Mouse (Mus musculus): ENCODE measurements around the gene Dmd.
"Not testable (repeated sequence)": the region's sequence is repeated elsewhere in the genome, so short reads cannot be mapped to it uniquely, and the experiment has no call there.

The Dmd gene

DNA sequence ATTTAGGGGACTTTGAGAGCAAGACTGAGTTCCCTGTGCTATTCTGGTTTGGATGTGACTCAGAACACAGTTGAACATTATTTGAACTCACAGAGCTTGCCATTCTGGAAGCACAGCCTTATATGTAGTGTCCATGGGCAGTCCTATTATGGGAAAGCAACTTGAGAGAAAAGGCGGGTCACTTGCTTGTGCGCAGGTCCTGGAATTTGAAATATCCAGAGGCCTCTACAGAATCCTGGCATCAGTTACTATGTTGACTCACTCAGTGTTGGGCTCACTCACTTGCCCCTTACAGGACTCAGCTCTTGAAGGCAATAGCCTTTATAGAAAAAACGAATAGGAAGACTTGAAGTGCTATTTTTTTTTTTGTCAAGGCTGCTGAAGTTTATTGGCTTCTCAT, at the start of gene Dmd:
Dmd (plus strand) TSS at position 241 of the 400 bp plus-strand sequence.
- no peak for DNase-seq (ENCODE audit: low read depth, low spot score)

DNA sequence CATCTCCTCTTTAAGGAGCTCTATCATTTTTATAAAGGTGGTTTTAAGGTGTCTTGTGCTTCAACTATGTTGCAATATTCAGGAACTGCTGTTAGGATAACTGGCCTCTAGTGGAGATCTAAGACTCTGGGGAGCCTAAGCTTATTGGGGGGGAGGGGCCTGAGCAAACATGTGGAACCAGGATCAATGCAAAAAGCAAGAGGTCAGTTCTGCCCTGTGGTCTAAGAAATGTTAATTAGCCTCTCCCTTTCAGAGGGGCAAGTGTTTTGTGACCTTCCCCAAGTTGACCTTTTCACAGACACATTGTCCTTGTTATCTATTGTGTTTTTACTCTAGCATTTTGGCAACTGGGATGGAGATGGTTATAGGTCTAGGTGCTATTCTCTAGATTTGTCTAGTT, 47.2 kb upstream of the Dmd start:
- DNase-seq (ENCODE audit: low read depth, low spot score) = no peak

DNA sequence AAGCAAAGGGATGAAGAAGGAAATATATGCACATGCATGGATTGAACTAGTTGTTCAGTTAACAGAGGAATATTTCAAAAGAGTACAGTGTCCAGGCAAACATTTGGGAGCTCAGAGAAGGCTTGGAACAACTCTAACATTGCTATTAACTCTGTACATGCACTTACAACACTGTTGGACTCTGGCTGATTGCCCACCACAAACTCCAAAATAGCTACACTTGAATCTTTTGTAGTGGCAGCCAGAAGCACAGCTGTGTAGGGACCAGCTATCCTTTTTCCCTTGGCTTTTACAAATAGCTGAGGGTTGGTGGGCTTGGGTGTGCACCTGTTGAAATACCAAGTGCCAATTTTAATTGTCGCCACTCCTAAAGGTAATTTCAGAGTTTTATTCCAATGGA, 39.0 kb downstream of the Dmd start:
- no peak for DNase-seq (ENCODE audit: low read depth, low spot score)

DNA sequence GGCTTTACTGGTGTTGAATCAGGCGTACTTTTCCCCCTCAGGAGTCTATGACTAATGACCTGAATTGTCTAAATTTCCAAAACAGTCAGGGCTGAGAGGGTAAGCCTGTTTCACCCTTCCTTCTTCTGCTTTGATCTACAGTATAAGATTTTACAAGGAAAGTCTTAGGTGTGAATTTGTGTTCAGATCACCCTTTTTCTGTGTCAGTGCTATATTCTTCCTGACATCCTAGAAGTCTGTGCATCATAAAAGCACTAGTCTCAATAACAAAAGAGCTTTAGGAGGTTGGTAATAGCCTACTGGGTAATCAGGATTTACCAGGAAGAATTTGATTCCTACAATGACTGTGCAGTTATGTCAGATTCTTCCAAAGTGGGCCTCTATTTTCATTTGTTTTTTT, 101.5 kb downstream of the Dmd start:
- no peak for DNase-seq (ENCODE audit: low read depth, low spot score)

DNA sequence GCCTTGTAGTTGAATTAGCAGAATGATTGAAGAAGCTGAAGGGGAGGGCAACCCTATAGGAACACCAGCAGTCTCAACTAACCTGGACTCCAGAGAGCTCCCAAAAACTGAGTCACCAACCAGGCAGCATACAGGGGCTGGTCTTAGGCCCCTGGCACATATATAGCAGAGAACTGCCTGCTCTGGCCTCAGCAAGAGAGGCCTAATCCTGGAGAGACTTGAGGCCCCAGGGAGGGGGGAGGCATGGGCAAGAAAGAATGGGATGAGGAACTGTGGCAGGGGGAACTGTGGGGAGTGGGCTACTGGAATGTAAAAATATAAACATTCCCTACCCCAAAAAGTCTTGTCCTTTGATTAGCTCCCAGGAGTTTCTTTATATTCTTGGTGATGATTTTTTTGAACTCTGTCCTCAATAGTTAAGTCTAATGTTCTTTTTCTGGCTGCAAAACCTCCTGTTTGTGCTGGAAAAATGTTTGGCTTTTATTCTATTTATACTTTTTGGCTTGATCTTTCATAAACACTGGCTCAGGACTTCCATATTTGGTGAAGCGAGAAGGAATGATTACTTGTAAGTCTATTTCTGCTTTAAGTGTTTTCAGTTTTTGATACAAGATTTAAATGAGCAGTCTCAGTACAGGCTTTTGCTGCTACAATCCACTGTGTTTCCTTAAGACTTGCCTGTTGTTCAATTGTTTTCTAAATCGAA, 167.7 kb downstream of the Dmd start:
- DNase-seq (ENCODE audit: low read depth, low spot score) = no peak

DNA sequence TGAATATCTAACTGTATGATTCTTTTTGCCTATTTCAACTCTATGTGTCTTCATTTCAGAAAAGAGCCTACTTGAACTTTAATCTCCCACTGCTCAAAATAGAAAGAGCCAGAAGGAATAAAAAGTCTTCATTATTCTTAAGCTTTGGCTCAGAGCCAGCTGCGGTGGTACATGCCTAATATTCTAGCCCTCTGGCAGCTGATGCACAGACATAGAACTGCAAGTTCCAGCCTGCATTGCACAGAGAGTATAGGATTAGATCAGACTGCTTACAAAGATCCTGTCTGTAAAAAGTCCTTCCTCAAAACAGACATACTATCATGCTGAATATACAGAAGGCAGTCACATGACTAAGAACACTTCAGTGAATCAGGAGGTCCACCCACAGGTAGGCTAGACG, 168.5 kb downstream of the Dmd start:
- no peak for DNase-seq (ENCODE audit: low read depth, low spot score)

DNA sequence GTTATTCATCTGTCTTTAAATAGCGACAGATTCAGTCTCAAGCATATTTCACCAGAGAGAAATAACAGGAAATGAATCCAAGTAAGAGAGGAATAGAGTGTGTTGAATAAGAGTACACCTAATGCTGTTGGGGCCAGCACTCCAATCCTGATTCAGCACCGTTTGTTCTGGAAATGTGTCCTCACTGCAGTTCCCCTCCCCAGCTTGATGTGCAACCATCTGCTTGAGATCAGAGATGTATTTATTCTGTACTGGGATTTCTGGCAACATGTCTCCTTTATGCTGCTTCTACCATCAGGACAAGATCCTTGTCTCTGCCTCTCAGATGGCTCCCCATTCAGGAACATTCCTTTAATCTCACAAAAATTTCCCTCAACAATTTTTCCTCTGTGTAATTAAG, 271.9 kb downstream of the Dmd start:
- DNase-seq (ENCODE audit: low read depth, low spot score) = no peak

DNA sequence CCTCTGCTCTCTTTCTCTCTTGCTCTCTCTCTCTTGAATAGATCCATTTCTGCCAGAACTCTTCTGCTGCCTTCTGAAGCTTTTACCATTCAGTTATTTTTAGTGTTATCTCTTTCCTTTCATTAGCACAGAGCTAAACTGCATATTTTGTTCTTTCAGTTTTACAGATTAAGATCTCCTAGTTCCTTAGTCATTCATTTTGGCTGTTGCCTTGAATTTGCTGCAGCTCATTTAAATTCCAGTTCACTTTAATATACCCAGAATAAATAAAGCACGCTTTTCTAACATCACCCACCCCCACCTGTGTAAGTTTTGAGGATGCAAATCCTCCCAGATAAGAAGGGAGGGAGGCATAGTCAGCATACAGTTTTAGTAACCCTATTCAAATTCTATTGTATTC, 272.4 kb downstream of the Dmd start:
- DNase-seq (ENCODE audit: low read depth, low spot score) = no peak

DNA sequence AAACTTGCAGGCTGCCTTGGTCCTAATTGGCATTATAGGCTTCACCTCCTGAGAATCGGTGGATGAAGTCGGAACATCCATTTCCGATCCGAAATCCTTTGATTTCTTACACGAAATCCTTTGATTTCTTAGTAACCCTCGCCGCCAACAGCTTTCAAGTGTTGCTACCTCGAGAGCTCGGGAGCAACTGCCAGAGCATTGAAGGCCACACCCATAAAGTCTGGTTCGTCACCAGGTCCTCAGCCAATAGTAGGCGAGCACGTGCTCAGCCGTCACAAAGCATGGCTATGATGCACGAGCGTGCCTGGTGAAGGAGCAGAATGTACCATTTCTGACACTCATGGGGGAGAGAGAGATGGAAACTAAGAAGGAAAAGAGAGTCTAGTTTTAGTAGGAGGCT, 538.9 kb downstream of the Dmd start, which contains the start of gene Tsga8:
Tsga8 (minus strand) TSS at position 327 of the 400 bp plus-strand sequence.
- no peak for DNase-seq (ENCODE audit: low read depth, low spot score)

DNA sequence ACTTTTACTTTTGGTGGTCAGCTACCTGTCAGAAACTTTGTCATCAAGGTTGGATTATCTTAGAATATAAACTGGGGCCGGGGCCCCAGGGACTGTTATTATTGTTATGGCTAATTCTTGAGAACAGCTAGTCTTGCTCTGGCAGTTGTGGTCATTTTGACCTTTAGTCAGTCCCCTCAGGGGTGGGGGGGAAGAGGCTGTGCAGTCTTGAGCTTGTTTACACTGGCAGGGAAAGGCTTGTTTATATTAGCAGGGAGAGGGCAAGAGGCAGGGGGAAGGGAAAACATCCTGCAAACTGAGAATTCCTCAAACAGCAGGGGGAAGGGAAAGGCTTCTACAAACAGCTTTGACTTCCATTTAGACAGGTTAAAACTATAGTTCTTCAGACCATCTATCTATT, 726.3 kb downstream of the Dmd start:
- DNase-seq (ENCODE audit: low read depth, low spot score) = no peak

DNA sequence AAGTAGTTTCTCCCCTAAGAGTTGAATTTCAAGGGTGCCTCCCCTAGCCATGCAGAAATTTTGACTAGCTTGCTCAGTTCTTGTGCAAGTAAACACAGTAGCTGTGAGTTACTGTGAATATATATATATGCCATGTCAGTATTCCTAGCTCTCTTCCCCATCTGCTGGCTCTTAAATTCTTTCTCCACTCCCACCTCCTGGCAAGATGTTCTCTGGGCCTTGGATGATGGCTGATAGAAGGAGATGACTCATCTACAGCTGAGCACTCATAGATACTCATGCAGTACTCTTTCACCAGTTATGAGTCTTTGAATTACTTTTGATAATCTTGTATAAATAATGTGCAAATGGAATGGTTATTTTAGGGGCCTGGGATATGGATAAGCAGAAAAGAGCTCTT, 737.9 kb downstream of the Dmd start:
- DNase-seq (ENCODE audit: low read depth, low spot score) = no peak

DNA sequence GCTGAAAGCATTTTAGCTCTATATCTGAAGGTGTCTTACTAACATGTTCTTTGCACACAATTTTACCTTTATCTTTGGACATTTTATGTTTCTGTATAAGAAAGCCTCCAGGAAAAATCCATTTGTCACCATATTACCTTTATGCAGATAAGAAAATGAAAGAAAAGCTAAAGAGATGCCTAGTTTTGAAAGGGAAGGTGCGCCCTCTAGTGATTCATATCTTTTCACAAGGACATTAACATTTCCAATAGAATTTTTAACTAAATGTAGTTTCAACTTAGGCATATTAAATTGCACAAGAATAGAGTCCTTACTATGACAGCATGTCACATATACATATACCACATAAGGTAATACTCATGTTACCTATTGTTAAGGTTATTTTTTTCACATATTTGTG, 791.9 kb downstream of the Dmd start:
- no peak for DNase-seq (ENCODE audit: low read depth, low spot score)

DNA sequence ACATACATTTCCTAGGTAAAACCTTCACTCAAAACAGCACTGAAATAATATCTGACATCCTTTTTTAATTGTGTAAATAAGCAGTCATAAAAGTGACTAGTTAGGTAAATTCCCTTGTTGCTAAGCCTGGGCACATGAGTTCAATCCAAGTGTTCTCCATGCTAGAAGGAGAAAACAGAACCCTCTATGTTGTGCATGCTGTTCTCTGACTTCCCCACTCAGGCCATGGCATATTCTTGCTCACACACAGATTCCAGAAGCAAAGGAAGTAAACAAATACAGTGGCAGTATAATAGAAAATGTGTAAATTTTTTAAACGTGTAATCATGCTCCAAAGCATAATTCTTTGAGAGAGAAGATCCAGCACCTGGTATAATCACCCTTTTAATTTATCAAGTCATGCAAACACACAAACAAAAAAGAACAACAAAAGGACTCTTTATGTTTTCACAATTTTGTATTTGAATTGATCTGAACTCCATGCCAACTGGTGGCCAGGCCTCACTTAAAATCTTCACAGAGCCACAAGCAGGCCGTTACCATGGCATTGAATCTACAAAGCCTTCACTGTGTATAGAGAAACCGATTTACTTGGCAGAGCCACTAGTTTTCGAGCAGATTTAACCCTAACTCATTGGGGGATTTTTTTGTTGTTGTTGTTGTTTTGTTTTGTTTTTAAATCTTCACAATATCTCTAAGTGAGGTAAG, 797.8 kb downstream of the Dmd start:
- no peak for DNase-seq (ENCODE audit: low read depth, low spot score)

DNA sequence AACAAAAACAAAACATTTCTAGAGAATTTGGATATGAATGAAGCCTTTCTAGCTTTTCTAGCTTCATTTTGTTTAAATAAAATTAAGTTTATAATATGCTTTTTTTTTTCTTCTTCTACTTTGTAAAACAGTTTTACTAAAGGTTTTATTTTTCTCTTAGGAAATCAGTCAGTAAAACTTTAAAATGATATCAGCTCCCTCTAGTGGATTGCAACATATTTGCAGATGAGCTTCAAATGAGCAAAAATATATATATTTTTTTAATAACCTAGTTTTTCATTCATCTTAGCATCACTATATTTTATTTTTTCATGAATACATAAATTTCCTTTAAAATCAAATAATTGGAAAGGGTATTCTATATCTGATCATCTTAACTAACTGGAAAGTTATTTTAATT, 838.7 kb downstream of the Dmd start:
- no peak for DNase-seq (ENCODE audit: low read depth, low spot score)

DNA sequence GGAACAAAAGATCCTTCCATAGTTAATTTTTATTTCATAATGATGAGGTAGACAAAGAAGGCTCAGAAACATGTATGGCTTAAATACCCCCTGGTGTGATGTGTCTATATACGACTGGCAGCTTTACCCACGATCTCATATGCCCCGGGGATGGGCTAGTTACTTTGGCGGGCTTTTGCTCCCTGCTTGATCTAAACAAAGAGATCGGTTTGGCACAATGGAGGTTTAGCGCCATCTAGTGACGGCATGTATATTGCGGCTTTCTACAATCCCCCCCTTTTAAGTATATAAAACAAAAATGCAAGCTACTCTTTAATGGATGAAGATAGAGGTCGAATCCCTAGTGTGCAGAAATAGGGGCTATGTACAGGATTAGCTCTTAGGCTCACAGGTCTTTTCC, 918.8 kb downstream of the Dmd start:
- DNase-seq (ENCODE audit: low read depth, low spot score) = not testable (repeated sequence)

DNA sequence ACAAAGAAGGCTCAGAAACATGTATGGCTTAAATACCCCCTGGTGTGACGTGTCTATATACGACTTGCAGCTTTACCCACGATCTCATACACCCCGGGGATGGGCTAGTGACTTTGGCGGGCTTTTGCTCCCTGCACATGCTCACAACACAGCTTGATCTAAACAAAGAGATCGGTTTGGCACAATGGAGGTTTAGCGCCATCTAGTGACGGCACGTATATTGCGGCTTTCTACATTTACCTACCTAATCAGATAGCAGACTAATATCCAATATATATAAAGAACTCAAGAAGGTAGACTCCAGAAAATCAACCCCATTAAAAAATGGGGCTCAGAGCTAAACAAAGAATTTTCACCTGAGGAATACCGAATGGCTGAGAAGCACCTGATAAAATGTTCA, 926.7 kb downstream of the Dmd start:
- not testable (repeated sequence) for DNase-seq (ENCODE audit: low read depth, low spot score)

DNA sequence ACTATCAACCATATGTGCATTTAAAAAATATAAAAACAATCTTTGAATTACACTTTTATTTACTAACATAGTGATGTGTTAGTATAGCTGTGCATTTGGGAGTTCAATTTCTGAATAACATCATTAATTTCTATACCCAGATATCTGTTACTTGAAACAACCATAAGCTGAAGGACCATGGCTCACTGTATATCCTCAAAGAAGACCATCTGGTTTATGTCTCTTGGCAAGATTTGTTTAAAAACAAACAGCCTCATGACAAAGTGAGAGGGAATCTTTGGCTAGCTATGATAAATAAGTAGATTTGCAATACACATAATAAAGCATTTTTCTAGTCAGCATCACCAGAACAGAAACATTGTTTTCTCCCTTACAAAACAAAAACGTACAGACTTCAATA, 1027.2 kb downstream of the Dmd start:
- no peak for DNase-seq (ENCODE audit: low read depth, low spot score)

DNA sequence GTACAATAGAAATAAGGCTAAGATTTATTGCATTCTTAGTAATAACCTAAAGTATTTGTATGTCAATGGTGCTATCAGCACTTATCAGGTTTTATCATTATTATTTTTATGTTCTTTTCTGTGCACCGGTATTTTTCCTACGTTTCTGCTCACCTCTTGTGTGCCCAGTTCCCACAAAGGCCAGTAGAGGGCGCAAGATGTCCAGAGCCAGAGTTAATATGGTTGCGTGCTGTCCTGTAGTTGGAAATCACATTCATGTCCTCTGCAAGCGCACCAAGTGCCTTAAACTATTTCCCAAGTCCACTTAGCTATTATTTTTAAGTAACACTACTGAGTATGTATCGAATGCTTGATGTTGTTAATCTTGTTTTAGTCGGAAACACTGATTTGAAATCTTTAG, 1052.6 kb downstream of the Dmd start:
- no peak for DNase-seq (ENCODE audit: low read depth, low spot score)

DNA sequence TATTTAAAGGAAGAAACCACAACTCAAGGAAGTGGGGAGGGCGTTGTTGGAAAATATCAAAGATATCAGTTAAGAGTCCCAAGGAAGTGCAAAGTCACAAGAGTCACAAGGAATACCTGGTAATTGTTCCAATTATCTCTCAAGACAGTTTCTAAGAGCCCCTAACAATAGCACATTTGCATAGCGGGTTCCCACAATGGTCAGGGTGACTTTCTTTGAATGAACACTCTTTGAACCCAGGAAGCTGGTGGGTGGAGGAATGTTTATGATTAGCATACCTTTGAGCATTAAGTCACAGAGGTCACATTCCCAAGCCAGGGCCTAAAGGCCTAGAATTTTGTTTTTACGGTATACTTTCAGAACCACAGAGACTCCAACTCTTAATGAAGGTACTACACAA, 1113.8 kb downstream of the Dmd start:
- DNase-seq (ENCODE audit: low read depth, low spot score) = not testable (repeated sequence)

DNA sequence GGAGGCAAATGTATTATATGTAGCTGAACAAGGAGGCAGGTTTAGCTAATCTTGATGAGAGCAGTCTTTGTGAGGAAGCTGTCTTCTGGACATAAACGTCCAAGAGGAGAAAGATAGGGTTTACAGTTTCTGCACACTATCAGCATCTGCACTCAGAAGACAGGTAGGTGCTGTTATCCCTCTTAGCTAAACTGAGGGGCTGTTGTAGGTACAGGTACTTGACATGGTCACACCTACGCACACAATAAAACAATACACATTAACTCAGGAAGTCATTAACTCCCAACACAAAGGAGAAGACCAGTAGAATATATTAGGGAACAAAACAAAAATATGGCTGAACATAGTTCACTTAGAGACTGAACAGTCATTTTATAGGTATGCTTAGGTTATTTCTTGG, 1217.2 kb downstream of the Dmd start:
- DNase-seq (ENCODE audit: low read depth, low spot score) = no peak

DNA sequence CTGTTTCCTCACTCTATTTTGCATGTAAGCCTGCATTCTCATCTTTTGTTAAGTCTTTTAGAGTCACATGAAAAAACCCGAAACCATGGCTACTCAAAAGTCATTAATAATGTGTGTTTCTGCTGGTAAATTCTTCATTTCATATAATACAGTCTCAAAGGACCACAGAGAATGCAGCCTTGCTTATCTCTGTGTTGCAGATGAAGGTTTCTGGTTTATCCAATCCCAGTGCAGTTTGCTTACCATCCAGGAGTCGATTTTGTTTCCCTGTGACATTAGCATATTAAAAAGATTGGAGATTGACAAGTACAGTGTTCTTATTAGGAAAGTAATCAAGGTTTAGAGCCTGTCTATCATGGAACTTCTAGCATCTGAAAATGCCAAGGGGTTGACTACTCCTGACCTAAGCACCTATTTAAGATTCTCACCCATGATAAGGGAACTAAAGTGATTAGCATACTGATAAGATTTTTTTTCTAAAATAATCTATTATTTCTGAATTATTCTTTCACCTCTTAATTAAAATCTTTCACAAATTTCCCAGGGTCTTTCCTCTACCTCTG, 1292.7 kb downstream of the Dmd start:
- DNase-seq (ENCODE audit: low read depth, low spot score) = no peak

DNA sequence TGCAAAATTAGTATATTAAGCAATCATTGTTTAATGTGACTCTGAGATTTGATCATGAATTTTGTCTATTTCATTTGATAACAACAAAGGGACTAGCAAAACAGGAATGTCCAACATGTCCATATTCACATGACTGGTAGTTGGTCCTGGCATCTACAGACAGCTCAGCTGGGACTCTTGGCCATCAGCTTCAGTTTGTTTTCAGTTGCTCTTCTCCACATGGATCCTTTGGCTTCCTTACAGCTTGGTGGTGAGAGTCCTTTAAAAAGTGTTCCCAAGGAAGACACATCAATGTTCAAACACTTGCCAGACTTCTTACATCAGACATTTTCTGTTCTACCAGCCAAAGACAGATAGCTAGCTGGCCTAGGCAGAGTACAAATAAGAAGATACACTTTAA, 1381.9 kb downstream of the Dmd start:
- DNase-seq (ENCODE audit: low read depth, low spot score) = no peak

DNA sequence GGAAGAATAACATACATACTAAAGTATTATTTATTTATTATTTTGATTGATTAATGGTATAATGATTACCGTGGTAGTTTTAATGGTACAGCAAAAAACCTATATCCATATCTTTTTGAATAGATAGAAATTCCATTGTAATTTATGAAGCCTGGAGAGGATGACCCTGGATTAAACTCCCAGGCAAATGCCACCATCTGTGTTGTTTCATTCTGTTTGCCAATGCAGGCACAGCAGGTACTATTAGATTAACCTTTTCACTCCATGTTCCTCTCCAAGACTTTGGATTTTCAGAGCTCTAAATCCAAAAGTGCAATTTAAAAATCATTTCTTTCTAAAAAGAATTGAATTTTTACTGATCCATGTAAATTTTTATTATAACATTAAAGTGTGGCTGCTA, 1383.5 kb downstream of the Dmd start:
- DNase-seq (ENCODE audit: low read depth, low spot score) = no peak

All from brain, embryonic 18.5 days (tissue).